Mouse (Mus musculus): ENCODE data around the gene Gm20388. TPM values are rescaled to one million over a fixed set of nuclear protein-coding genes. Genes with fewer than 3 reads are reported as not detected.
A peak's percentile ranks its signal among the peaks of the same experiment; 100 is the strongest.

Gm20388 gene
- polyA plus RNA-seq, 1 experiment: 49.7 TPM

DNA sequence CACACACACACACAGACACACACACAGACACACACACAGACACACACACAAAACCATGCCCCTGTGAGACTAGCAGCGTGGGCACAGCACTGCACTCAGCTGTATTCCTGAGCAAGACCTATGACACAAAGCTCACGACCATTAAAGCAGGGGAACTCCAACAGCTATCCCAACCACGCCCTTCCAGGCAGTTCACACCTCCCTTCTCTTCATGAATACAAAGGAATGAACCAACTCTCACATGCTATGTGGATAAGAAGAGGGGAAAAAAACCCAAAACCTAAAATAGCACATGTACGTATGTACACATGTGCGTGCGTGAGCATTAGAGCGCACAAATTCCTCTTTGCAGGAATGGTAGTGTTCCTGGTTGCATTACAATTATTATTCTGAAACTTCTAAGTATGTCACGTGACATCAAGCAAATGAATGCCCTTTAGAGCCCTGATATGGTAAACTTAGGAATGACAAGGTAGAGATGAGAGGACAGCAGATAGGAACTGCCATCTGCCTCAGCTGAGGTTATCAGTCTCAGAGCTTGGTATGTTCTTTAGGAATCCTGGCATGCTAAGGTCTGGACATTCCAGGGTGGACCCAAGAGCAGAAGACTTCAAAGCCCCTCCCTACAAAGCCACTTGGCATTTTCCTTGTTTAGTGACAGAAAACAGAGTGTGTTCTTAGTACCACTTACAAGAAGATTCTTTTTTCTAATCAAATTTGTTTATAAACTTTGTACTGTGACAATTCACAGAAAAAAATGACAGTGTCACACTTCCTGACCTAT lies 3015.5 kb downstream of the Gm20388 start:
- WGBS: 75% methylated on average over 8 of the region's 8 CpGs
- Histone ChIP-seq H3K27ac (ENCODE audit: insufficient read depth, low read depth, low read length) (no peak overlapping the region), H3K4me1 (ENCODE audit: control insufficient read depth, insufficient read depth, low read length) (peaks cover 17% of the 10 kb centered on the region), H3K4me3 (ENCODE audit: insufficient read depth, low read depth, low read length) (no peak overlapping the region), H3K36me3 (ENCODE audit: control insufficient read depth, insufficient read depth, low read length) (no peaks in the 10 kb centered on the region), H3K27me3 (replicated peaks; ENCODE audit: control insufficient read depth, insufficient read depth, low read length) (no peaks in the 10 kb centered on the region)
- DNase-seq: no peak
- TF ChIP-seq POLR2A (IDR thresholded peaks at IDR 0.05; ENCODE audit: low read depth, low read length): no peak

GRCm38 (mm10) chr8:122926782-122927181 lies 3016.1 kb downstream of the Gm20388 start:
- Histone ChIP-seq H3K27me3 (replicated peaks; ENCODE audit: control insufficient read depth, insufficient read depth, low read length) (no peaks in the 10 kb centered on the region), H3K4me3 (ENCODE audit: insufficient read depth, low read depth, low read length) (no peak overlapping the region), H3K27ac (ENCODE audit: insufficient read depth, low read depth, low read length) (no peak overlapping the region), H3K4me1 (ENCODE audit: control insufficient read depth, insufficient read depth, low read length) (peaks cover 17% of the 10 kb centered on the region), H3K36me3 (ENCODE audit: control insufficient read depth, insufficient read depth, low read length) (no peaks in the 10 kb centered on the region)
- WGBS: 89% methylated on average over 7 of the region's 7 CpGs
- peak; percentile 51 for TF ChIP-seq CTCF (conservative IDR thresholded peaks at IDR 0.05; ENCODE audit: insufficient read depth, insufficient read length, low read depth, low read length)
- no peak for TF ChIP-seq POLR2A (IDR thresholded peaks at IDR 0.05; ENCODE audit: low read depth, low read length)
- DNase-seq: no peak

GRCm38 (mm10) chr8:122927841-122928240 lies 3017.2 kb downstream of the Gm20388 start:
- no peak overlapping the region for H3K4me3 ChIP-seq (ENCODE audit: insufficient read depth, low read depth, low read length)
- no peak for DNase-seq
- 59% methylated on average over 3 of the region's 3 CpGs for whole genome bisulfite sequencing
- no peak overlapping the region for H3K27ac ChIP-seq (ENCODE audit: insufficient read depth, low read depth, low read length)
- no peaks in the 10 kb centered on the region for H3K27me3 ChIP-seq (replicated peaks; ENCODE audit: control insufficient read depth, insufficient read depth, low read length)
- no peaks in the 10 kb centered on the region for H3K36me3 ChIP-seq (ENCODE audit: control insufficient read depth, insufficient read depth, low read length)
- peaks cover 17% of the 10 kb centered on the region for H3K4me1 ChIP-seq (ENCODE audit: control insufficient read depth, insufficient read depth, low read length)
- no peak for TF ChIP-seq POLR2A (IDR thresholded peaks at IDR 0.05; ENCODE audit: low read depth, low read length)
- no peak for TF ChIP-seq CTCF (conservative IDR thresholded peaks at IDR 0.05; ENCODE audit: insufficient read depth, insufficient read length, low read depth, low read length)

- Histone ChIP-seq H3K4me1 (ENCODE audit: control insufficient read depth, insufficient read depth, low read length) (peaks cover 19% of the 10 kb centered on the region), H3K27me3 (replicated peaks; ENCODE audit: control insufficient read depth, insufficient read depth, low read length) (no peaks in the 10 kb centered on the region), H3K4me3 (ENCODE audit: insufficient read depth, low read depth, low read length) (no peak overlapping the region), H3K27ac (ENCODE audit: insufficient read depth, low read depth, low read length) (no peak overlapping the region), H3K36me3 (ENCODE audit: control insufficient read depth, insufficient read depth, low read length) (no peaks in the 10 kb centered on the region)
- TF ChIP-seq POLR2A (IDR thresholded peaks at IDR 0.05; ENCODE audit: low read depth, low read length): no peak
- no peak for TF ChIP-seq CTCF (conservative IDR thresholded peaks at IDR 0.05; ENCODE audit: insufficient read depth, insufficient read length, low read depth, low read length)
- WGBS: 72% methylated on average over 7 of the region's 7 CpGs
- DNase-seq: peak; percentile 45
These were observed 3018.1 kb downstream of the Gm20388 start for GRCm38 (mm10) chr8:122928631-122929224.

DNA sequence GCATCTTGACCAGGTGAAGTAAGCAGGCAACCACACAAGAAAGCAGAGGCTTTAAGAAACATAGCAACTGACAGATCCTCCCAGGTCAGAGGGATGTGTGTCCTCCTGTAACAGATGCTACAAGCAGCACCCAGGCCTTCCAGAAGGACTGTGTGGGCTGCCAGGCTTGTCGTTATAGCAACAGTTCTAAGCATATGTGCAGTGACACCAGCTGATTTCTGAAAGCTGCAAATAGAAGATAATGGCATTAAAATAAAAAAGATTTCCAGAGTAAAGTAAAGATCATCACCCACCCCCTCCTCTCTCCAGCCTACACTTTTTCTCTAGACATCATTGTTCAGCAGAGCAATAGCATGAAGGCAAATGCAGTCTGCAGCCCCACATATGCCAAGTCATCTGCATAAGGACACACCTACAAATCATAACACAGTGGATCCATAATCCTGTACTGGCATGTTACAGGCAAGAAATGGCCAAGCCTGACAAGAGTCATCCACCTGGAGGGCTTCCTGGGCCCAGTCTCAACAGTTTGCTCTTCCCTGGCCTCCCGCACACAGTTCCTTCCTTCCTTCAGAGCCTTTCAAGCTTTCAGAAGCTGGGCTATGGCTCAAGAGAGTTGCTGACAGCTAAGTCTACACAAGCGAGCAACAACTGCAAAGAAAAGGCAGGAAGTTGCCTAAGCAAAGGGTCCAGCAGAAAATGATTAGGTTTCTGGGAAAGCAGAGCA lies 3021.4 kb downstream of the Gm20388 start:
- Histone ChIP-seq H3K27me3 (replicated peaks; ENCODE audit: control insufficient read depth, insufficient read depth, low read length) (no peaks in the 10 kb centered on the region), H3K36me3 (ENCODE audit: control insufficient read depth, insufficient read depth, low read length) (no peaks in the 10 kb centered on the region), H3K4me1 (ENCODE audit: control insufficient read depth, insufficient read depth, low read length) (peaks cover 18% of the 10 kb centered on the region), H3K4me3 (ENCODE audit: insufficient read depth, low read depth, low read length) (no peak overlapping the region), H3K27ac (ENCODE audit: insufficient read depth, low read depth, low read length) (no peak overlapping the region)
- TF ChIP-seq POLR2A (IDR thresholded peaks at IDR 0.05; ENCODE audit: low read depth, low read length) (no peak), CTCF (conservative IDR thresholded peaks at IDR 0.05; ENCODE audit: insufficient read depth, insufficient read length, low read depth, low read length) (no peak)
- no peak for DNase-seq
- WGBS: 50% methylated on average over 3 of the region's 3 CpGs

GRCm38 (mm10) chr8:122932561-122932959 lies 3021.9 kb downstream of the Gm20388 start:
- 73% methylated on average over 2 of the region's 2 CpGs for WGBS

GRCm38 (mm10) chr8:122933973-122934372 lies 3023.3 kb downstream of the Gm20388 start:
- TF ChIP-seq POLR2A (IDR thresholded peaks at IDR 0.05; ENCODE audit: low read depth, low read length): no peak
- TF ChIP-seq CTCF (conservative IDR thresholded peaks at IDR 0.05; ENCODE audit: insufficient read depth, insufficient read length, low read depth, low read length): no peak
- Histone ChIP-seq H3K4me1 (ENCODE audit: control insufficient read depth, insufficient read depth, low read length) (peaks cover 27% of the 10 kb centered on the region), H3K27me3 (replicated peaks; ENCODE audit: control insufficient read depth, insufficient read depth, low read length) (no peaks in the 10 kb centered on the region), H3K4me3 (ENCODE audit: insufficient read depth, low read depth, low read length) (no peak overlapping the region), H3K36me3 (ENCODE audit: control insufficient read depth, insufficient read depth, low read length) (no peaks in the 10 kb centered on the region), H3K27ac (ENCODE audit: insufficient read depth, low read depth, low read length) (no peak overlapping the region)
- no peak for DNase-seq

More at GRCm38 (mm10) chr8:122932561-122932959, 3021.9 kb downstream of the Gm20388 start:
- peaks cover 23% of the 10 kb centered on the region for H3K4me1 ChIP-seq (ENCODE audit: control insufficient read depth, insufficient read depth, low read length)
- no peaks in the 10 kb centered on the region for H3K36me3 ChIP-seq (ENCODE audit: control insufficient read depth, insufficient read depth, low read length)
- no peak overlapping the region for H3K27ac ChIP-seq (ENCODE audit: insufficient read depth, low read depth, low read length)
- H3K27me3 ChIP-seq (replicated peaks; ENCODE audit: control insufficient read depth, insufficient read depth, low read length): no peaks in the 10 kb centered on the region
- DNase-seq: no peak
- no peak overlapping the region for H3K4me3 ChIP-seq (ENCODE audit: insufficient read depth, low read depth, low read length)
- no peak for TF ChIP-seq CTCF (conservative IDR thresholded peaks at IDR 0.05; ENCODE audit: insufficient read depth, insufficient read length, low read depth, low read length)
- no peak for TF ChIP-seq POLR2A (IDR thresholded peaks at IDR 0.05; ENCODE audit: low read depth, low read length)

Data from kidney, adult 2 months (tissue).